Comparison of ENCODE assay signal across 8 mouse cellular contexts in the genomic region with DNA sequence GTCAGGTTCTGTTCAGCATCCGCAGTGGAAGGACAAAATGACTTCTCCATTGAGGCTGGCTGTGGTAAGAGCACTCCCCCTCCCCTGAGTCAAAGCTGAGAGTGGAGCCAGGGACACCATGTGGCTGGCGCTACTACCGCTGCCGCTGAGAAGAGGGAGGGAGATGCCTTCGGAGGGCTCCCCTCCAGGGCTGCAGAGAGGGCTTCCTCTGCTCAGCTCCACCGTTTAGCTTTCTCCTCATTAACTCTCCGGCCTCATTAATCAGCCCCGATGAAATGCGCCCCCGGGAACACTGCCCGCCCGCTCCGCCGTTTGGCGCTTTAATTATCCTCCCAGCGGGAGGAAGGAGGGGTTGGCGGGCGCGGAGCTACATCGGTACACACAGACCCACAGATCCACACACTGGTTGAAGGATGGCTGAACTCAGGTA. TPM values are rescaled to one million over a fixed set of nuclear protein-coding genes. Genes with fewer than 3 reads are reported as not detected.
DNase-seq lines count a peak whose midpoint lies in the region; ATAC-seq and TF ChIP-seq lines count a peak whose summit lies in the region.

No protein-coding gene starts in this region.

- no peaks in the 10 kb centered on the region for H3K9me3 ChIP-seq in lung, embryonic 16.5 days (ENCODE audit: control insufficient read depth, low read length)

- peak overlapping the region; percentile 54 for H3K4me2 ChIP-seq in lung, embryonic 16.5 days (ENCODE audit: low read depth, low read length)

- no peak for TF ChIP-seq CTCF in thymus, adult 2 months (IDR thresholded peaks at IDR 0.05; ENCODE audit: borderline replicate concordance, control insufficient read depth, extremely low read depth, insufficient read depth, low read length, poor library complexity)

- ATAC-seq in lung, embryonic 16.5 days (ENCODE audit: low read depth), result peak; percentile 67; the same call in 1 of the 2 replicates

- no peak overlapping the region for H3K9ac ChIP-seq in lung, embryonic 16.5 days (ENCODE audit: low read length)

- intact Hi-C loops in left cerebral cortex, postnatal 4 days (cut with DNase I), result no loop called here

- peak overlapping the region; percentile 28 for H3K4me3 ChIP-seq in lung, embryonic 16.5 days (ENCODE audit: low read length)
- no peak overlapping the region for H3K4me3 ChIP-seq in thymus, adult 2 months (ENCODE audit: control insufficient read depth, insufficient read depth, low read length)

- no peaks in the 10 kb centered on the region for H3K36me3 ChIP-seq in lung, embryonic 16.5 days (ENCODE audit: control insufficient read depth, insufficient read depth, low read length)
- no peaks in the 10 kb centered on the region for H3K36me3 ChIP-seq in thymus, adult 2 months (ENCODE audit: control insufficient read depth, insufficient read depth, low read length)

- no peak for DNase-seq in lung, adult 18-20 months
- DNase-seq in cerebellum, postnatal 4 days (ENCODE audit: low spot score in 2 of 2), result peak; percentile 44 to 70
- peak; percentile 18 for DNase-seq in heart, postnatal 4 days
- peak; percentile 78 for DNase-seq in left cerebral cortex, postnatal 4 days
- peak; percentile 96 for DNase-seq in retina, postnatal 1 day
- DNase-seq in spleen, adult 12 weeks (ENCODE audit: low spot score), result no peak
- DNase-seq in thymus, adult 2 months, result no peak

- peaks cover 87% of the 10 kb centered on the region for H3K27me3 ChIP-seq in lung, embryonic 16.5 days (ENCODE audit: control insufficient read depth, insufficient read depth, low read depth, low read length)
- peaks cover 26% of the 10 kb centered on the region for H3K27me3 ChIP-seq in thymus, adult 2 months (ENCODE audit: control insufficient read depth, insufficient read depth, low read length)

- WGBS in lung, embryonic 16.5 days, result 0% methylated on average over 20 of the region's 20 CpGs
- WGBS in thymus, adult 2 months, result 1% methylated on average over 20 of the region's 20 CpGs

- H3K4me1 ChIP-seq in lung, embryonic 16.5 days (replicated peaks; ENCODE audit: control insufficient read depth, insufficient read depth, low read length), result peaks cover 24% of the 10 kb centered on the region
- H3K4me1 ChIP-seq in thymus, adult 2 months (replicated peaks; ENCODE audit: control insufficient read depth, insufficient read depth, low read length), result no peaks in the 10 kb centered on the region

- TF ChIP-seq POLR2A in thymus, adult 2 months (IDR thresholded peaks at IDR 0.05; ENCODE audit: control insufficient read depth, extremely low read depth, insufficient read depth, low read length, poor library complexity), result no peak

- no peak overlapping the region for H3K27ac ChIP-seq in lung, embryonic 16.5 days (ENCODE audit: low read length)
- no peak overlapping the region for H3K27ac ChIP-seq in thymus, adult 2 months (ENCODE audit: control insufficient read depth, insufficient read depth, low read length)

RNA-seq across cellular contexts. Expression of gene Robo3, which starts 23.4 kb away (rescaled TPM):
- 0.15 and 0.19 TPM in 2 replicates for polyA plus RNA-seq in lung, embryonic 16.5 days (2015; fragmentation: Nextera tagmentation; extraction: Ambion mirVana)
- under 1 TPM in 1 of 2 experiments, not detected in 1; 0.05 TPM for total RNA-seq in heart, postnatal 4 days (2021)
- total RNA-seq in left cerebral cortex, postnatal 4 days (2021), result 1 to 10 TPM; 6.1 to 6.6 TPM
- 0.78 and 0.94 TPM in 2 replicates for polyA plus RNA-seq in thymus, adult 2 months (2012; rRNA removed)

RNA-seq across cellular contexts. Expression of gene Msantd2, which starts 32.6 kb away (rescaled TPM):
- polyA plus RNA-seq in lung, embryonic 16.5 days (2015; fragmentation: Nextera tagmentation; extraction: Ambion mirVana), result 22.0 and 25.0 TPM in 2 replicates
- total RNA-seq in heart, postnatal 4 days (2021), result 10 to 100 TPM; 15.2 to 20.6 TPM
- 10 to 100 TPM; 45.4 to 56.0 TPM for total RNA-seq in left cerebral cortex, postnatal 4 days (2021)
- 42.8 and 42.9 TPM in 2 replicates for polyA plus RNA-seq in thymus, adult 2 months (2012; rRNA removed)

RNA-seq across cellular contexts. Expression of gene Robo4, which starts 54.8 kb away (rescaled TPM):
- 24.7 and 29.8 TPM in 2 replicates for polyA plus RNA-seq in lung, embryonic 16.5 days (2015; fragmentation: Nextera tagmentation; extraction: Ambion mirVana)
- 10 to 100 TPM; 32.6 to 33.2 TPM for total RNA-seq in heart, postnatal 4 days (2021)
- 1 to 10 TPM; 6.5 to 7.4 TPM for total RNA-seq in left cerebral cortex, postnatal 4 days (2021)
- 5.5 and 6.6 TPM in 2 replicates for polyA plus RNA-seq in thymus, adult 2 months (2012; rRNA removed)

Comparison
In these comparisons a context has a peak if more than half of its experiments do, and no peak if none do; other contexts are left out.
1. DNase-seq: peak in cerebellum, postnatal 4 days (2 of 2), heart, postnatal 4 days (single experiment), left cerebral cortex, postnatal 4 days (single experiment) and retina, postnatal 1 day (single experiment); none in lung, adult 18-20 months (0 of 2), spleen, adult 12 weeks (single experiment) and thymus, adult 2 months (single experiment).
2. RNA of gene Robo3, which starts 23.4 kb away (total RNA-seq): 6.1 to 6.6 TPM in left cerebral cortex, postnatal 4 days; 0.05 TPM in heart, postnatal 4 days; every median in the first group is over 4 times any median in the second.